Mouse (Mus musculus) G1E (cell line): ENCODE data around the gene Csnka2ip.

Source experiments
- CTCF ChIP-seq: IDR thresholded peaks from 2 replicates; pipeline ENCODE4 v1.5.1; 2012; ENCODE audit warnings: low read depth, low read length, inconsistent platforms, mixed read lengths
- GATA1 ChIP-seq: IDR thresholded peaks from 2 replicates; pipeline ENCODE4 v1.6.1; 2012; ENCODE audit warnings: borderline replicate concordance, low read length, inconsistent platforms, mixed read lengths
- POLR2AphosphoS5 ChIP-seq: IDR thresholded peaks from 2 replicates; pipeline ENCODE4 v1.6.1; 2012; ENCODE audit warnings: low read depth, low read length, inconsistent platforms; ENCODE audit not compliant: insufficient replicate concordance

GRCm38 (mm10) chr16:64513423-64513822, 88.8 kb downstream of the Csnka2ip start:
- TF ChIP-seq CTCF (no peak), POLR2AphosphoS5 (no peak), GATA1 (no peak)
